Mouse (Mus musculus): ENCODE measurements at regions not wholly inside any gene's neighbourhood (a gene's known extent, or its start where the extent isn't known, plus 50 kb on each side); places are given as distances from the start of the nearest gene placed in this dataset.

GRCm38 (mm10) chr10:83976548-83976947 lies 253.9 kb downstream of the 1500009L16Rik start:
- Histone ChIP-seq H3K9ac (no peak overlapping the region), H3K4me3 (no peak overlapping the region), H3K4me2 (no peak overlapping the region), H3K36me3 (no peaks in the 10 kb centered on the region), H3K27ac (replicated peaks) (no peak overlapping the region), H3K27me3 (no peaks in the 10 kb centered on the region), H3K9me3 (no peaks in the 10 kb centered on the region), H3K4me1 (replicated peaks) (0 out of 2 replicates have a peak, but pooled peaks cover 6% of the 10 kb centered on the region)
- WGBS = 31% methylated on average over 3 of the region's 3 CpGs
- ATAC-seq (ENCODE audit: low FRiP score, low read depth) = 0 out of 2 replicates have a peak, but pooled peaks have one; percentile 38

GRCm38 (mm10) chr10:83979930-83980329 lies 257.3 kb downstream of the 1500009L16Rik start:
- no peak overlapping the region for H3K4me2 ChIP-seq
- H3K27ac ChIP-seq (replicated peaks) = no peak overlapping the region
- no peaks in the 10 kb centered on the region for H3K27me3 ChIP-seq
- ATAC-seq (ENCODE audit: low FRiP score, low read depth) = no peak
- H3K36me3 ChIP-seq = no peaks in the 10 kb centered on the region
- 88% methylated on average over 2 of the region's 2 CpGs for WGBS
- H3K9ac ChIP-seq = no peak overlapping the region
- H3K9me3 ChIP-seq = no peaks in the 10 kb centered on the region
- H3K4me3 ChIP-seq = no peak overlapping the region
- 0 out of 2 replicates have a peak, but pooled peaks cover 6% of the 10 kb centered on the region for H3K4me1 ChIP-seq (replicated peaks)

DNA sequence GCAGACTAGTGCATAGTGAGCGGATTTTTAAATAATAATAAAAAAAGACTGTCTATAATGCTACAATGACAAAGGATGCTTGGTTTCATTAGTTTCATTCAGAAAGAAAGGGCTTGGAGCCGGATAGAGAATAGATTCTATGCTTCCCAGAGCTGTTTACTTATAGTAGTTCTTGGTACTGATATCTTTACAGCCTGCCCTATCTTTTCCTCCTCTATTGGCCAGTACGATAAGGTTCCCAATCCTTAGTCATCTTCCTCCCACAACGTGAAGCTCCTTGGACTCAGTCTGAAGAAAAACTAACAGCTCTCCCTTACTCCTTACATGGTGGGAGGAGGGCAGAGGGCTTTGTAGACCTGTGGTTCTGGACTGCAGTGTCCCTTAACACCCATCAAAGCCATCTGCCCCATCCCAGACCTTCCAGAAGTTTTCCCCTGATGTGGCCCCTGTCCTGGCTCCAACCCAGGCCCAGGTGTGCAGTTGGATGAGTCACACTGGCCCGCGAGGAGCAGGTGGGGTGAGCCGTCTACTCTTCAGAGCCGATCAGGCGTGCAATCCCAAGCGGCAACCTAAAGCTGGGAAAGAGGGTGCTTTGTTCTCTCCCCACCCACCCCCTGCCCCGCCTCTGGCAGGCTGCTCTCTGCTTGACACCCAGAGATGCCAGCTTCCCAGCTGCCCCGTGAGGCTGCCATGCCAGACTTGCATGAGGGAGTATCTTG lies 262.2 kb downstream of the 1500009L16Rik start:
- no peak for ATAC-seq (ENCODE audit: low FRiP score, low read depth)
- Histone ChIP-seq H3K4me2 (no peak overlapping the region), H3K27me3 (no peaks in the 10 kb centered on the region), H3K36me3 (no peaks in the 10 kb centered on the region), H3K27ac (replicated peaks) (no peak overlapping the region), H3K9me3 (no peaks in the 10 kb centered on the region), H3K4me1 (replicated peaks) (no peaks in the 10 kb centered on the region), H3K4me3 (no peak overlapping the region), H3K9ac (no peak overlapping the region)
- WGBS = 58% methylated on average over 12 of the region's 12 CpGs

- H3K27me3 ChIP-seq = no peaks in the 10 kb centered on the region
- peak; percentile 42; the same call in 1 of the 2 replicates for ATAC-seq (ENCODE audit: low FRiP score, low read depth)
- H3K4me3 ChIP-seq = no peak overlapping the region
- H3K9ac ChIP-seq = no peak overlapping the region
- H3K9me3 ChIP-seq = no peaks in the 10 kb centered on the region
- 54% methylated on average over 11 of the region's 11 CpGs for WGBS
- H3K4me1 ChIP-seq (replicated peaks) = 0 out of 2 replicates have a peak, but pooled peaks cover 4% of the 10 kb centered on the region
- H3K36me3 ChIP-seq = no peaks in the 10 kb centered on the region
- H3K4me2 ChIP-seq = no peak overlapping the region
- H3K27ac ChIP-seq (replicated peaks) = no peak overlapping the region
Observed at GRCm38 (mm10) chr10:83992577-83993305, 270.1 kb downstream of the 1500009L16Rik start.

DNA sequence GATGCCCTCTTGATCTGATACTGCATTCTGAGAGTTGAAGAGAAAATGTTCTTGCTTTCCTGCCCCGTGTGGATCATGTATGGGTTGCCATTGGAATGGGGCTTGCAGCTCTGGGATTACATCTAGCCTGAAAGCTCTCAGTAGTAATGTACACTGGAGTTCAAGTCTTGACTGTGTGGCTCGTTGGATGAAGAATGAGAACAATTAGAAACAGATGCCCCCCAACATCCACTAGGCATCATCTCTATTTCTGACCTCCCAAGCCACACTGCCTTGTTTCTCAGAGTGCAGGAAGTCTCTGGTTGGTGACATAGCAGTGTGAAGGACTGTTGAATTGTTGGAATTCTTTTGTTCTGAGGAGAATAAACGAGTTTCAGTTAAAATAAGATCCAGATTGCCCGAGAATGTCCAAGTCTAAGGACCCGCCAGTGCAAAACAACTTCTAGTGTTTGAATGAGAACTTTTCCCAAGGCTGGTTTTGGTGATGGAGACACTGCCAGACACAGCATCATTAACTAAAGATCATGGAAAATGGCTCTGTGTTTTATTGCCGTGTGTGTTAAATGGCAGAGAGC lies 272.4 kb downstream of the 1500009L16Rik start:
- no peak overlapping the region for H3K9ac ChIP-seq
- ATAC-seq (ENCODE audit: low FRiP score, low read depth) = no peak
- H3K4me1 ChIP-seq (replicated peaks) = 0 out of 2 replicates have a peak, but pooled peaks cover 4% of the 10 kb centered on the region
- no peak overlapping the region for H3K27ac ChIP-seq (replicated peaks)
- no peaks in the 10 kb centered on the region for H3K9me3 ChIP-seq
- no peaks in the 10 kb centered on the region for H3K27me3 ChIP-seq
- no peak overlapping the region for H3K4me3 ChIP-seq
- 65% methylated on average over 6 of the region's 6 CpGs for WGBS
- H3K36me3 ChIP-seq = no peaks in the 10 kb centered on the region
- H3K4me2 ChIP-seq = no peak overlapping the region

- ATAC-seq (ENCODE audit: low FRiP score, low read depth) = no peak
- 0 out of 2 replicates have a peak, but pooled peaks cover 4% of the 10 kb centered on the region for H3K4me1 ChIP-seq (replicated peaks)
- 80% methylated on average over 4 of the region's 4 CpGs for WGBS
Observed at GRCm38 (mm10) chr10:83995913-83996312, 273.2 kb downstream of the 1500009L16Rik start.

DNA sequence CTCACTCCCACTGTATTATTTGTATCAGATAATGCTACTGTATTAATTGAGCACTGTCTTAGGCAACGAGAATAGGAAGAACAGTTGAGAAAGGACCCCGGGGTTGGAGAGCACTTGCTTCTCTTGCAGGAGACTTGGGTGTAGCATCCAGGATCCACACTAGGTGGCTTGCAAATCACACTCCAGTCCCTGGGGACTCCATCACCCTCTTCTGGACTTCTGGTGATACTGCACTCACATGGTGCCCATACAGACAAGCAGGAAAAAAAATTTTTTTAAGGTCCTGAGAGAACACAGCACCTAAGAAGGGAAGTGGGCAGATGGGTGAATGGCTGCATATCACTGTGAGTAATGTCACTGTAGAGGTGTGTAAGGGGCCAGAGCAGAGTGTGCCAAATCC lies 273.8 kb downstream of the 1500009L16Rik start:
- ATAC-seq (ENCODE audit: low FRiP score, low read depth) = no peak
- Histone ChIP-seq H3K4me1 (replicated peaks) (0 out of 2 replicates have a peak, but pooled peaks cover 4% of the 10 kb centered on the region), H3K36me3 (no peaks in the 10 kb centered on the region), H3K4me2 (no peak overlapping the region), H3K27me3 (no peaks in the 10 kb centered on the region), H3K27ac (replicated peaks) (no peak overlapping the region), H3K9me3 (no peaks in the 10 kb centered on the region), H3K4me3 (no peak overlapping the region), H3K9ac (no peak overlapping the region)
- 91% methylated on average over 2 of the region's 2 CpGs for WGBS

More at GRCm38 (mm10) chr10:83995913-83996312, 273.2 kb downstream of the 1500009L16Rik start:
- H3K4me2 ChIP-seq = no peak overlapping the region
- no peaks in the 10 kb centered on the region for H3K27me3 ChIP-seq
- no peaks in the 10 kb centered on the region for H3K36me3 ChIP-seq
- no peak overlapping the region for H3K4me3 ChIP-seq
- H3K27ac ChIP-seq (replicated peaks) = no peak overlapping the region
- no peak overlapping the region for H3K9ac ChIP-seq
- no peaks in the 10 kb centered on the region for H3K9me3 ChIP-seq

DNA sequence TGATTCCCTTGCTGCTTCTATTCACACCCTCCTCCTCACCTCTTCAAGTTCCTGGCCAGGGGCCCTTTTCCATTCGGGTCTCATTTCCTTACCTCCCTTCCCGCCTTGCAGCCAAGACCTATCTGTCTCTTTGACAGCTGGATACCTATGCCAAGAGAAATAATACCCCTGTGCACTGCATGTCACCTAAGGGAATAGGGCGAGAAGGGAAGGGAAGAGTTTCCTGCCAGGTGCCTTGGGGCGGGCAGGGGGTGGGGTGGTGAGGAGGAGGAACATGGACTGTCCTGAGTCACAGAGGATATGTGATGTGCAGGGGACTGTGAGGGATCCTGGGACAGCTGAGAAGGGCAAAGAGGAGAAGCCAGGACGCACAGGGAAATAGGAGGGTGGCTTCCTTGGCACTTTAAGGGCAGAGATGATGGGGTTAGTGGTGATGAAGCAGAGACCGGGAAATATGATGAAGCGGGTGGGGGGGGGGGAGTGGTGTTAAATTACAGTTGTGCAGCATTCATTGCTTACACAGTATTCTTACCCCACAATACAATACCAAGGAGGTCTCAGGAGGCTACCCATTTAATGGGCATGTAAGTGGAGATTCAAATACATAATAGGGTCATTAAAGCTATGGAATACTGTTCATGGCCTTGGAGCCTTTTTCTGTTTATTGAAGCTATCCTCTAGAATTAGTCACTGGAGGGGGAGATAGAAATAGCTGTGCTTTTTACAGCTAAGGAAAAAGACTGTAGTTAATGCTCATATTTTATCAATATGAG lies 278.0 kb downstream of the 1500009L16Rik start:
- Histone ChIP-seq H3K9ac (no peak overlapping the region), H3K9me3 (no peaks in the 10 kb centered on the region), H3K4me2 (no peak overlapping the region), H3K27me3 (no peaks in the 10 kb centered on the region), H3K4me1 (replicated peaks) (no peaks in the 10 kb centered on the region), H3K4me3 (no peak overlapping the region), H3K36me3 (no peaks in the 10 kb centered on the region), H3K27ac (replicated peaks) (no peak overlapping the region)
- WGBS = 68% methylated on average over 7 of the region's 7 CpGs
- no peak for ATAC-seq (ENCODE audit: low FRiP score, low read depth)

- H3K9ac ChIP-seq = no peak overlapping the region
- H3K4me2 ChIP-seq = no peak overlapping the region
- ATAC-seq (ENCODE audit: low FRiP score, low read depth) = no peak
- H3K27ac ChIP-seq (replicated peaks) = no peak overlapping the region
- no peak overlapping the region for H3K4me3 ChIP-seq
- H3K36me3 ChIP-seq = no peaks in the 10 kb centered on the region
- H3K9me3 ChIP-seq = no peaks in the 10 kb centered on the region
- WGBS = 76% methylated on average over 2 of the region's 2 CpGs
- H3K27me3 ChIP-seq = no peaks in the 10 kb centered on the region
- no peaks in the 10 kb centered on the region for H3K4me1 ChIP-seq (replicated peaks)
Observed at GRCm38 (mm10) chr10:84002744-84003143, 280.1 kb downstream of the 1500009L16Rik start.

DNA sequence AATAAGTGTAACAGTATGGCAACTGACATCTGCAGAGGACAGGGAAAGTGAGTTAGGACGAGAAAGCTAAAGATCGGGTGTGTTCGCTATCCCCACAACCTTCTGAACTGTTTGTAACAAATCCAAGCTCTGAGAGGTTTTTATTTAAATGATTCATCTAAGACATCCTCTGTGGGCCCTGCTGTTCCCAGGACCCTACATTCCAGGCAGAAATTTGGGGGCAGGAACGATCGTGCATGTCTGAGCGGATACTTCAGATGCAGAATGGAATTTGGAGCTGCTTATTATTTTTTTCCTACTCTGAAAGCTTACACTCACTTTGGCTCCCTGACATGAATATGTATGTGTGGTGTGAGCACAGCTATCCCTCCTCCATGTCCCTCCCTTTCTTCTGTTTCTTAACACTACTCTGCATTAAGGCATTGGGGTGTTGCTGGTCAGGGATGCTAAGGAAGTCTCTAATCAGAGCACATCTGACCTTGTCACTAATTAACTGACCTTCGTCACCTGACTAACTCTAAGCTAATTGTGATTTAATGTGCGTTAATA lies 281.0 kb downstream of the 1500009L16Rik start:
- no peak overlapping the region for H3K27ac ChIP-seq (replicated peaks)
- no peak overlapping the region for H3K9ac ChIP-seq
- no peaks in the 10 kb centered on the region for H3K27me3 ChIP-seq
- H3K4me3 ChIP-seq = no peak overlapping the region
- H3K36me3 ChIP-seq = no peaks in the 10 kb centered on the region
- no peak overlapping the region for H3K4me2 ChIP-seq
- H3K9me3 ChIP-seq = no peaks in the 10 kb centered on the region
- 78% methylated on average over 8 of the region's 8 CpGs for WGBS
- no peak for ATAC-seq (ENCODE audit: low FRiP score, low read depth)
- no peaks in the 10 kb centered on the region for H3K4me1 ChIP-seq (replicated peaks)

GRCm38 (mm10) chr10:84008923-84009322 lies 286.3 kb downstream of the 1500009L16Rik start:
- Histone ChIP-seq H3K27ac (replicated peaks) (no peak overlapping the region), H3K27me3 (no peaks in the 10 kb centered on the region), H3K4me2 (no peak overlapping the region), H3K4me1 (replicated peaks) (no peaks in the 10 kb centered on the region), H3K4me3 (no peak overlapping the region), H3K9ac (no peak overlapping the region), H3K9me3 (no peaks in the 10 kb centered on the region), H3K36me3 (no peaks in the 10 kb centered on the region)
- no peak for ATAC-seq (ENCODE audit: low FRiP score, low read depth)
- WGBS = 82% methylated on average over 4 of the region's 4 CpGs

Measured in hindbrain, embryonic 15.5 days (tissue).